Mouse (Mus musculus): ENCODE results near the gene Klc3. TPM values are rescaled to one million over a fixed set of nuclear protein-coding genes. Genes with fewer than 3 reads are reported as not detected.

The Klc3 gene
- polyA plus RNA-seq, 1 experiment from 2014 or later: 7.5 TPM

- Histone ChIP-seq H3K27ac (ENCODE audit: low read depth) (peak overlapping the region; percentile 61; the same call in 1 of the 2 replicates), H3K9ac (peak overlapping the region; percentile 61; the same call in 1 of the 2 replicates)
- DNase-seq: peak; percentile 78
Observed at GRCm38 (mm10) chr7:19361720-19362119, 42.2 kb downstream of the Klc3 start.

GRCm38 (mm10) chr7:19360944-19361343, 43.0 kb downstream of the Klc3 start:
- Histone ChIP-seq H3K9me3 (ENCODE audit: low read depth, low read length) (no peaks in the 10 kb centered on the region), H3K36me3 (ENCODE audit: insufficient read depth) (peaks cover 20% of the 10 kb centered on the region), H3K9ac (peak overlapping the region; percentile 61), H3K27me3 (ENCODE audit: insufficient read depth, low read length) (no peaks in the 10 kb centered on the region), H3K4me2 (peak overlapping the region; percentile 94), H3K4me1 (ENCODE audit: insufficient read depth) (peaks cover 8% of the 10 kb centered on the region; the same call in 1 of the 2 replicates), H3K4me3 (ENCODE audit: low read depth, low read length) (peak overlapping the region; percentile 64), H3K27ac (ENCODE audit: low read depth) (peak overlapping the region; percentile 61; the same call in 1 of the 2 replicates)
- TF ChIP-seq CTCF (IDR thresholded peaks at IDR 0.05; ENCODE audit: low read depth): no peak
- WGBS: under 1% methylated on average over 27 of the region's 27 CpGs
- ATAC-seq (ENCODE audit: insufficient read depth): peak; percentile 76
- DNase-seq: peak; percentile 95

More at GRCm38 (mm10) chr7:19361720-19362119, 42.2 kb downstream of the Klc3 start:
- Histone ChIP-seq H3K4me3 (ENCODE audit: low read depth, low read length) (peak overlapping the region; percentile 64), H3K4me2 (peak overlapping the region; percentile 94), H3K27me3 (ENCODE audit: insufficient read depth, low read length) (no peaks in the 10 kb centered on the region), H3K4me1 (ENCODE audit: insufficient read depth) (peaks cover 8% of the 10 kb centered on the region; the same call in 1 of the 2 replicates), H3K36me3 (ENCODE audit: insufficient read depth) (peaks cover 13% of the 10 kb centered on the region), H3K9me3 (ENCODE audit: low read depth, low read length) (no peaks in the 10 kb centered on the region)
- 0 out of 2 replicates have a peak, but pooled peaks have one; percentile 3 for ATAC-seq (ENCODE audit: insufficient read depth)
- TF ChIP-seq CTCF (IDR thresholded peaks at IDR 0.05; ENCODE audit: low read depth): peak; percentile 87
- WGBS: 6% methylated on average over 16 of the region's 16 CpGs

- Histone ChIP-seq H3K9me3 (ENCODE audit: low read depth, low read length) (no peaks in the 10 kb centered on the region), H3K9ac (peak overlapping the region; percentile 63), H3K27me3 (ENCODE audit: insufficient read depth, low read length) (no peaks in the 10 kb centered on the region), H3K4me3 (ENCODE audit: low read depth, low read length) (peak overlapping the region; percentile 64), H3K36me3 (ENCODE audit: insufficient read depth) (peaks cover 27% of the 10 kb centered on the region), H3K4me2 (peak overlapping the region; percentile 94), H3K27ac (ENCODE audit: low read depth) (peak overlapping the region; percentile 62), H3K4me1 (ENCODE audit: insufficient read depth) (peaks cover 8% of the 10 kb centered on the region; the same call in 1 of the 2 replicates)
- peak; percentile 73 for ATAC-seq (ENCODE audit: insufficient read depth)
- under 1% methylated on average over 45 of the region's 45 CpGs for WGBS
- peak; percentile 92 for DNase-seq
- TF ChIP-seq CTCF (IDR thresholded peaks at IDR 0.05; ENCODE audit: low read depth): no peak
Observed at GRCm38 (mm10) chr7:19359892-19360641, 43.8 kb downstream of the Klc3 start.

GRCm38 (mm10) chr7:19359299-19359891, 44.5 kb downstream of the Klc3 start, which contains the start of the genes Cd3eap and Ppp1r13l:
Gene Cd3eap (minus strand): TSS chr7:19359483.
Gene Ppp1r13l (plus strand): TSS chr7:19359749.
- Histone ChIP-seq H3K27me3 (ENCODE audit: insufficient read depth, low read length) (no peaks in the 10 kb centered on the region), H3K9ac (peak within 1 kb of the TSS; percentile 63), H3K4me2 (peak within 1 kb of the TSS; percentile 94), H3K4me1 (ENCODE audit: insufficient read depth) (peaks cover 8% of the 10 kb centered on the region; the same call in 1 of the 2 replicates), H3K4me3 (ENCODE audit: low read depth, low read length) (peak within 1 kb of the TSS; percentile 64), H3K27ac (ENCODE audit: low read depth) (peak within 1 kb of the TSS; percentile 62), H3K9me3 (ENCODE audit: low read depth, low read length) (no peaks in the 10 kb centered on the region), H3K36me3 (ENCODE audit: insufficient read depth) (peaks cover 33% of the 10 kb centered on the region)
- DNase-seq (peak; percentile 90), ATAC-seq (ENCODE audit: insufficient read depth) (peak; percentile 63)
- WGBS: under 1% methylated on average over 30 of the region's 31 CpGs
- TF ChIP-seq CTCF (IDR thresholded peaks at IDR 0.05; ENCODE audit: low read depth): no peak

GRCm38 (mm10) chr7:19358634-19359033, 45.3 kb downstream of the Klc3 start:
- Histone ChIP-seq H3K27ac (ENCODE audit: low read depth) (no peak overlapping the region), H3K9me3 (ENCODE audit: low read depth, low read length) (no peaks in the 10 kb centered on the region), H3K4me3 (ENCODE audit: low read depth, low read length) (peak overlapping the region; percentile 64), H3K9ac (peak overlapping the region; percentile 63), H3K4me1 (ENCODE audit: insufficient read depth) (peaks cover 8% of the 10 kb centered on the region; the same call in 1 of the 2 replicates), H3K4me2 (peak overlapping the region; percentile 94), H3K36me3 (ENCODE audit: insufficient read depth) (peaks cover 38% of the 10 kb centered on the region), H3K27me3 (ENCODE audit: insufficient read depth, low read length) (no peaks in the 10 kb centered on the region)
- DNase-seq (peak; percentile 23), ATAC-seq (ENCODE audit: insufficient read depth) (no peak)
- WGBS: 14% methylated on average over 13 of the region's 13 CpGs
- TF ChIP-seq CTCF (IDR thresholded peaks at IDR 0.05; ENCODE audit: low read depth): no peak

- no peak for TF ChIP-seq CTCF (IDR thresholded peaks at IDR 0.05; ENCODE audit: low read depth)
- peaks cover 8% of the 10 kb centered on the region; the same call in 1 of the 2 replicates for H3K4me1 ChIP-seq (ENCODE audit: insufficient read depth)
- H3K27me3 ChIP-seq (ENCODE audit: insufficient read depth, low read length): no peaks in the 10 kb centered on the region
- H3K9me3 ChIP-seq (ENCODE audit: low read depth, low read length): no peaks in the 10 kb centered on the region
- ATAC-seq (ENCODE audit: insufficient read depth) (no peak), DNase-seq (no peak)
- H3K4me3 ChIP-seq (ENCODE audit: low read depth, low read length): peak overlapping the region; percentile 64
- H3K9ac ChIP-seq: peak overlapping the region; percentile 63; the same call in 1 of the 2 replicates
- WGBS: 86% methylated on average over 25 of the region's 25 CpGs
- H3K4me2 ChIP-seq: peak overlapping the region; percentile 94
- peaks cover 46% of the 10 kb centered on the region for H3K36me3 ChIP-seq (ENCODE audit: insufficient read depth)
- H3K27ac ChIP-seq (ENCODE audit: low read depth): no peak overlapping the region
Observed at GRCm38 (mm10) chr7:19357381-19358375, 46.2 kb downstream of the Klc3 start.
